Mouse (Mus musculus): ENCODE measurements around the gene Pus10. TPM values are rescaled to one million over a fixed set of nuclear protein-coding genes. Genes with fewer than 3 reads are reported as not detected.
A peak's percentile ranks its signal among the peaks of the same experiment; 100 is the strongest.
"Not testable (repeated sequence)": the region's sequence is repeated elsewhere in the genome, so short reads cannot be mapped to it uniquely, and the experiment has no call there.

Gene Pus10
- polyA plus RNA-seq, 1 experiment from 2014 or later = 27.1 TPM

GRCm38 (mm10) chr11:23762635-23763034, 97.2 kb downstream of the Pus10 start:
- Histone ChIP-seq H3K4me1 (ENCODE audit: control insufficient read depth, insufficient read depth, low read length) (no peaks in the 10 kb centered on the region), H3K36me3 (ENCODE audit: control insufficient read depth, insufficient read depth, low read length) (no peaks in the 10 kb centered on the region), H3K4me3 (ENCODE audit: low read length) (no peak overlapping the region), H3K27me3 (ENCODE audit: control insufficient read depth, insufficient read depth, low read length) (no peaks in the 10 kb centered on the region), H3K4me2 (replicated peaks; ENCODE audit: low read depth, low read length) (no peak overlapping the region), H3K27ac (ENCODE audit: low read depth, low read length) (no peak overlapping the region), H3K9me3 (ENCODE audit: control insufficient read depth, low read length) (no peaks in the 10 kb centered on the region), H3K9ac (ENCODE audit: low read depth, low read length) (no peak overlapping the region)
- 93% methylated on average over 2 of the region's 2 CpGs for whole genome bisulfite sequencing
- no peak for ATAC-seq (ENCODE audit: low FRiP score, low TSS enrichment)

GRCm38 (mm10) chr11:23767369-23767768, 101.9 kb downstream of the Pus10 start:
- not testable (repeated sequence) for H3K4me2 ChIP-seq (replicated peaks; ENCODE audit: low read depth, low read length); H3K27me3 ChIP-seq (ENCODE audit: control insufficient read depth, insufficient read depth, low read length); H3K36me3 ChIP-seq (ENCODE audit: control insufficient read depth, insufficient read depth, low read length); H3K4me3 ChIP-seq (ENCODE audit: low read length); H3K9me3 ChIP-seq (ENCODE audit: control insufficient read depth, low read length); ATAC-seq (ENCODE audit: low FRiP score, low TSS enrichment); H3K27ac ChIP-seq (ENCODE audit: low read depth, low read length); H3K9ac ChIP-seq (ENCODE audit: low read depth, low read length); H3K4me1 ChIP-seq (ENCODE audit: control insufficient read depth, insufficient read depth, low read length)
- WGBS = 85% methylated on average over 4 of the region's 5 CpGs

GRCm38 (mm10) chr11:23767928-23768327, 102.5 kb downstream of the Pus10 start:
- WGBS = 69% methylated on average over 1 of the region's 1 CpGs
- Histone ChIP-seq H3K27me3 (ENCODE audit: control insufficient read depth, insufficient read depth, low read length) (no peaks in the 10 kb centered on the region), H3K4me2 (replicated peaks; ENCODE audit: low read depth, low read length) (no peak overlapping the region), H3K27ac (ENCODE audit: low read depth, low read length) (no peak overlapping the region), H3K4me3 (ENCODE audit: low read length) (no peak overlapping the region), H3K9me3 (ENCODE audit: control insufficient read depth, low read length) (no peaks in the 10 kb centered on the region), H3K4me1 (ENCODE audit: control insufficient read depth, insufficient read depth, low read length) (0 out of 2 replicates have a peak, but pooled peaks cover 3% of the 10 kb centered on the region), H3K9ac (ENCODE audit: low read depth, low read length) (no peak overlapping the region), H3K36me3 (ENCODE audit: control insufficient read depth, insufficient read depth, low read length) (no peaks in the 10 kb centered on the region)
- no peak for ATAC-seq (ENCODE audit: low FRiP score, low TSS enrichment)

GRCm38 (mm10) chr11:23769033-23769432, 103.6 kb downstream of the Pus10 start:
- no peaks in the 10 kb centered on the region for H3K36me3 ChIP-seq (ENCODE audit: control insufficient read depth, insufficient read depth, low read length)
- 0 out of 2 replicates have a peak, but pooled peaks cover 3% of the 10 kb centered on the region for H3K4me1 ChIP-seq (ENCODE audit: control insufficient read depth, insufficient read depth, low read length)
- no peaks in the 10 kb centered on the region for H3K27me3 ChIP-seq (ENCODE audit: control insufficient read depth, insufficient read depth, low read length)
- H3K27ac ChIP-seq (ENCODE audit: low read depth, low read length) = no peak overlapping the region
- no peak overlapping the region for H3K4me3 ChIP-seq (ENCODE audit: low read length)
- H3K9ac ChIP-seq (ENCODE audit: low read depth, low read length) = no peak overlapping the region
- no peak for ATAC-seq (ENCODE audit: low FRiP score, low TSS enrichment)
- H3K4me2 ChIP-seq (replicated peaks; ENCODE audit: low read depth, low read length) = no peak overlapping the region
- H3K9me3 ChIP-seq (ENCODE audit: control insufficient read depth, low read length) = no peaks in the 10 kb centered on the region

- no peaks in the 10 kb centered on the region for H3K9me3 ChIP-seq (ENCODE audit: control insufficient read depth, low read length)
- H3K9ac ChIP-seq (ENCODE audit: low read depth, low read length) = peak overlapping the region; percentile 73
- WGBS = under 1% methylated on average over 25 of the region's 25 CpGs
- peak overlapping the region; percentile 74 for H3K4me3 ChIP-seq (ENCODE audit: low read length)
- no peak for ATAC-seq (ENCODE audit: low FRiP score, low TSS enrichment)
- H3K27me3 ChIP-seq (ENCODE audit: control insufficient read depth, insufficient read depth, low read length) = no peaks in the 10 kb centered on the region
- H3K36me3 ChIP-seq (ENCODE audit: control insufficient read depth, insufficient read depth, low read length) = no peaks in the 10 kb centered on the region
- H3K27ac ChIP-seq (ENCODE audit: low read depth, low read length) = peak overlapping the region; percentile 90
- 0 out of 2 replicates have a peak, but pooled peaks cover 3% of the 10 kb centered on the region for H3K4me1 ChIP-seq (ENCODE audit: control insufficient read depth, insufficient read depth, low read length)
- H3K4me2 ChIP-seq (replicated peaks; ENCODE audit: low read depth, low read length) = peak overlapping the region; percentile 78
Observed at GRCm38 (mm10) chr11:23769686-23770509, 104.4 kb downstream of the Pus10 start.

- H3K9me3 ChIP-seq (ENCODE audit: control insufficient read depth, low read length) = no peaks in the 10 kb centered on the region
- no peak for ATAC-seq (ENCODE audit: low FRiP score, low TSS enrichment)
Observed at GRCm38 (mm10) chr11:23770510-23770759, 105.0 kb downstream of the Pus10 start.

GRCm38 (mm10) chr11:23770760-23771506, 105.5 kb downstream of the Pus10 start, which contains the start of gene Rel:
Rel (minus strand) TSS chr11:23770970.
- H3K4me3 ChIP-seq (ENCODE audit: low read length) = peak within 1 kb of the TSS; percentile 74
- ATAC-seq (ENCODE audit: low FRiP score, low TSS enrichment) = peak; percentile 94
- under 1% methylated on average over 72 of the region's 88 CpGs for WGBS

More at GRCm38 (mm10) chr11:23770510-23770759, 105.0 kb downstream of the Pus10 start:
- Histone ChIP-seq H3K36me3 (ENCODE audit: control insufficient read depth, insufficient read depth, low read length) (no peaks in the 10 kb centered on the region), H3K4me1 (ENCODE audit: control insufficient read depth, insufficient read depth, low read length) (0 out of 2 replicates have a peak, but pooled peaks cover 3% of the 10 kb centered on the region), H3K27me3 (ENCODE audit: control insufficient read depth, insufficient read depth, low read length) (no peaks in the 10 kb centered on the region), H3K27ac (ENCODE audit: low read depth, low read length) (peak overlapping the region; percentile 90), H3K9ac (ENCODE audit: low read depth, low read length) (peak overlapping the region; percentile 73), H3K4me3 (ENCODE audit: low read length) (peak overlapping the region; percentile 74), H3K4me2 (replicated peaks; ENCODE audit: low read depth, low read length) (peak overlapping the region; percentile 78)
- 0% methylated on average over 24 of the region's 24 CpGs for WGBS

GRCm38 (mm10) chr11:23771507-23772097, 106.1 kb downstream of the Pus10 start:
- Histone ChIP-seq H3K36me3 (ENCODE audit: control insufficient read depth, insufficient read depth, low read length) (no peaks in the 10 kb centered on the region), H3K9ac (ENCODE audit: low read depth, low read length) (peak overlapping the region; percentile 73), H3K27ac (ENCODE audit: low read depth, low read length) (no peak overlapping the region), H3K4me3 (ENCODE audit: low read length) (peak overlapping the region; percentile 74), H3K4me2 (replicated peaks; ENCODE audit: low read depth, low read length) (peak overlapping the region; percentile 78), H3K27me3 (ENCODE audit: control insufficient read depth, insufficient read depth, low read length) (no peaks in the 10 kb centered on the region), H3K9me3 (ENCODE audit: control insufficient read depth, low read length) (no peaks in the 10 kb centered on the region), H3K4me1 (ENCODE audit: control insufficient read depth, insufficient read depth, low read length) (0 out of 2 replicates have a peak, but pooled peaks cover 3% of the 10 kb centered on the region)
- 7% methylated on average over 21 of the region's 21 CpGs for WGBS
- ATAC-seq (ENCODE audit: low FRiP score, low TSS enrichment) = no peak

More at GRCm38 (mm10) chr11:23770760-23771506, 105.5 kb downstream of the Pus10 start, which contains the start of gene Rel:
- H3K4me1 ChIP-seq (ENCODE audit: control insufficient read depth, insufficient read depth, low read length) = 0 out of 2 replicates have a peak, but pooled peaks cover 3% of the 10 kb centered on the region
- H3K36me3 ChIP-seq (ENCODE audit: control insufficient read depth, insufficient read depth, low read length) = no peaks in the 10 kb centered on the region
- H3K4me2 ChIP-seq (replicated peaks; ENCODE audit: low read depth, low read length) = peak within 1 kb of the TSS; percentile 78
- peak within 1 kb of the TSS; percentile 90 for H3K27ac ChIP-seq (ENCODE audit: low read depth, low read length)
- H3K9ac ChIP-seq (ENCODE audit: low read depth, low read length) = peak within 1 kb of the TSS; percentile 73
- no peaks in the 10 kb centered on the region for H3K27me3 ChIP-seq (ENCODE audit: control insufficient read depth, insufficient read depth, low read length)
- H3K9me3 ChIP-seq (ENCODE audit: control insufficient read depth, low read length) = no peaks in the 10 kb centered on the region

All from kidney, embryonic 14.5 days (tissue).